ENCODE assay signal across 20 mouse cellular contexts in genomic region chr10:39379721-39380370, GRCm38 (mm10). TPM values are rescaled to one million over a fixed set of nuclear protein-coding genes. Genes with fewer than 3 reads are reported as not detected.
A peak's percentile ranks its signal among the peaks of the same experiment; 100 is the strongest.
DNase-seq lines count a peak whose midpoint lies in the region; ATAC-seq and TF ChIP-seq lines count a peak whose summit lies in the region.
"Had no signal": no experiment of that assay in that cellular context is flagged by ENCODE, and none has a peak within 500 bp of the region (broad histone marks: within the 10 kb centered on the region; RNA-seq: fewer than 3 reads in every experiment).

No protein-coding gene starts in this region.

- H3K27ac ChIP-seq in forebrain, postnatal 0 days (ENCODE audit: low read depth, low read length), result no peak overlapping the region
- no peak overlapping the region for H3K27ac ChIP-seq in forebrain, embryonic 16.5 days (ENCODE audit: low read length)
- H3K27ac ChIP-seq in liver, adult 2 months (replicated peaks; ENCODE audit: insufficient read depth, low read depth, low read length), result no peak overlapping the region
- H3K27ac ChIP-seq in liver, embryonic 12.5 days, result 0 out of 2 replicates have a peak overlapping the region, but pooled peaks have one; percentile 13
- H3K27ac ChIP-seq in midbrain, embryonic 14.5 days (replicated peaks; ENCODE audit: low read depth, low read length), result 0 out of 2 replicates have a peak overlapping the region, but pooled peaks have one; percentile 26
- H3K27ac ChIP-seq: heart, embryonic 13.5 days; macrophage; neural tube, embryonic 13.5 days had no signal

- H3K36me3 ChIP-seq in forebrain, postnatal 0 days (ENCODE audit: insufficient read depth), result no peaks in the 10 kb centered on the region
- H3K36me3 ChIP-seq in forebrain, embryonic 16.5 days (ENCODE audit: control insufficient read depth, insufficient read depth), result no peaks in the 10 kb centered on the region
- no peaks in the 10 kb centered on the region for H3K36me3 ChIP-seq in liver, adult 2 months (ENCODE audit: control insufficient read depth, insufficient read depth, low read length)
- H3K36me3 ChIP-seq in liver, embryonic 12.5 days, result no peaks in the 10 kb centered on the region
- no peaks in the 10 kb centered on the region for H3K36me3 ChIP-seq in midbrain, embryonic 14.5 days (ENCODE audit: control insufficient read depth, insufficient read depth, low read length)
- H3K36me3 ChIP-seq: heart, embryonic 13.5 days; neural tube, embryonic 13.5 days had no signal

- TF ChIP-seq CTCF in forebrain, postnatal 0 days (IDR thresholded peaks at IDR 0.05; ENCODE audit: low read depth), result no peak
- no peak for TF ChIP-seq CTCF in liver, adult 2 months (IDR thresholded peaks at IDR 0.05; ENCODE audit: low read depth, low read length)

- peaks cover 5% of the 10 kb centered on the region; the same call in 1 of the 2 replicates for H3K4me1 ChIP-seq in forebrain, postnatal 0 days (ENCODE audit: insufficient read depth)
- H3K4me1 ChIP-seq in forebrain, embryonic 16.5 days (replicated peaks; ENCODE audit: control insufficient read depth, insufficient read depth, low read length), result peaks cover 46% of the 10 kb centered on the region
- H3K4me1 ChIP-seq in liver, adult 2 months (ENCODE audit: control insufficient read depth, insufficient read depth, low read length), result peaks cover 16% of the 10 kb centered on the region
- peaks cover 76% of the 10 kb centered on the region for H3K4me1 ChIP-seq in liver, embryonic 12.5 days
- H3K4me1 ChIP-seq in midbrain, embryonic 14.5 days (ENCODE audit: control insufficient read depth, insufficient read depth, low read length), result peaks cover 38% of the 10 kb centered on the region; the same call in 1 of the 2 replicates

- H3K79me2 ChIP-seq in liver, adult 2 months (ENCODE audit: control insufficient read depth, insufficient read depth, low read length), result peaks cover 8% of the 10 kb centered on the region; the same call in 1 of the 2 replicates

- H3K9me3 ChIP-seq in forebrain, postnatal 0 days (ENCODE audit: low read length), result no peaks in the 10 kb centered on the region
- no peaks in the 10 kb centered on the region for H3K9me3 ChIP-seq in forebrain, embryonic 16.5 days (ENCODE audit: control insufficient read depth, low read length)
- no peaks in the 10 kb centered on the region for H3K9me3 ChIP-seq in liver, embryonic 12.5 days (replicated peaks)
- H3K9me3 ChIP-seq in midbrain, embryonic 14.5 days (ENCODE audit: control insufficient read depth, low read length), result no peaks in the 10 kb centered on the region
- H3K9me3 ChIP-seq: heart, embryonic 13.5 days; neural tube, embryonic 13.5 days had no signal

- no peaks in the 10 kb centered on the region for H3K27me3 ChIP-seq in forebrain, postnatal 0 days (ENCODE audit: insufficient read depth, low read length)
- H3K27me3 ChIP-seq in forebrain, embryonic 16.5 days (replicated peaks; ENCODE audit: control insufficient read depth, insufficient read depth, low read length), result no peaks in the 10 kb centered on the region
- no peaks in the 10 kb centered on the region for H3K27me3 ChIP-seq in liver, adult 2 months (ENCODE audit: control insufficient read depth, insufficient read depth, low read length)
- no peaks in the 10 kb centered on the region for H3K27me3 ChIP-seq in liver, embryonic 12.5 days (replicated peaks)
- H3K27me3 ChIP-seq in midbrain, embryonic 14.5 days (ENCODE audit: control insufficient read depth, insufficient read depth, low read length), result no peaks in the 10 kb centered on the region
- H3K27me3 ChIP-seq: heart, embryonic 13.5 days; neural tube, embryonic 13.5 days had no signal

- no peak overlapping the region for H3K4me3 ChIP-seq in forebrain, postnatal 0 days (ENCODE audit: low read depth, low read length)
- no peak overlapping the region for H3K4me3 ChIP-seq in forebrain, embryonic 16.5 days (replicated peaks; ENCODE audit: low read length)
- no peak overlapping the region for H3K4me3 ChIP-seq in liver, adult 2 months (ENCODE audit: insufficient read depth, low read depth, low read length)
- H3K4me3 ChIP-seq in liver, embryonic 12.5 days, result no peak overlapping the region
- no peak overlapping the region for H3K4me3 ChIP-seq in midbrain, embryonic 14.5 days (replicated peaks; ENCODE audit: low read depth, low read length)
- H3K4me3 ChIP-seq: heart, embryonic 13.5 days; neural tube, embryonic 13.5 days had no signal

- no peak for DNase-seq in forebrain, postnatal 0 days
- DNase-seq in liver, adult 2 months (ENCODE audit: extremely low read depth, low read depth, low spot score), result peak; percentile 81
- DNase-seq in liver, result no peak
- DNase-seq in midbrain, embryonic 14.5 days, result no peak
- no peak for DNase-seq in kidney, postnatal 25 days
- DNase-seq in gastrocnemius, adult 8-10 months (ENCODE audit: low spot score in 2 of 2), result no peak
- DNase-seq: adrenal gland, postnatal 14 days; cerebellum, postnatal 10 days; gastrocnemius, postnatal 36 days; heart, postnatal 36 days; kidney, adult 9 months; layer of hippocampus, postnatal 36 days; lung, embryonic 14.5 days; thymus, postnatal 36 days had no signal

- H3K9ac ChIP-seq in forebrain, postnatal 0 days, result no peak overlapping the region
- no peak overlapping the region for H3K9ac ChIP-seq in forebrain, embryonic 16.5 days (replicated peaks; ENCODE audit: low read depth, low read length)
- H3K9ac ChIP-seq in liver, adult 2 months (ENCODE audit: low read depth, low read length), result no peak overlapping the region
- no peak overlapping the region for H3K9ac ChIP-seq in liver, embryonic 12.5 days
- no peak overlapping the region for H3K9ac ChIP-seq in midbrain, embryonic 14.5 days (replicated peaks; ENCODE audit: low read length)
- H3K9ac ChIP-seq: heart, embryonic 13.5 days; lung, embryonic 14.5 days; neural tube, embryonic 13.5 days had no signal

- TF ChIP-seq POLR2A in liver, adult 2 months (IDR thresholded peaks at IDR 0.05; ENCODE audit: extremely low read depth, insufficient read depth, low read length), result no peak

- H3K4me2 ChIP-seq in forebrain, postnatal 0 days (ENCODE audit: low read depth), result no peak overlapping the region
- H3K4me2 ChIP-seq in forebrain, embryonic 16.5 days (ENCODE audit: low read length), result no peak overlapping the region
- no peak overlapping the region for H3K4me2 ChIP-seq in liver, embryonic 12.5 days
- H3K4me2 ChIP-seq in midbrain, embryonic 14.5 days (ENCODE audit: low read length), result no peak overlapping the region
- H3K4me2 ChIP-seq: heart, embryonic 13.5 days; lung, embryonic 14.5 days; neural tube, embryonic 13.5 days had no signal

- WGBS in forebrain, postnatal 0 days, result 38% methylated on average over 5 of the region's 5 CpGs
- WGBS in forebrain, embryonic 16.5 days, result 30% methylated on average over 5 of the region's 5 CpGs
- WGBS in liver, adult 2 months, result 37% methylated on average over 5 of the region's 5 CpGs
- WGBS in liver, embryonic 12.5 days (ENCODE audit: insufficient replicate concordance), result 84% methylated on average over 5 of the region's 5 CpGs
- 36% methylated on average over 5 of the region's 5 CpGs for WGBS in midbrain, embryonic 14.5 days

- ATAC-seq in forebrain, postnatal 0 days, result peak; percentile 38; the same call in 1 of the 2 replicates
- no peak for ATAC-seq in forebrain, embryonic 16.5 days
- ATAC-seq in liver, embryonic 12.5 days, result peak; percentile 59
- ATAC-seq in midbrain, embryonic 14.5 days (ENCODE audit: low FRiP score, low TSS enrichment), result no peak
- ATAC-seq: activated CD4-positive, CD25-positive, alpha-beta regulatory T cell, adult 4 months had no signal

RNA-seq across cellular contexts. Expression of gene Fyn, which starts 11.2 kb away (rescaled TPM):
- 147 and 155 TPM in 2 replicates for total RNA-seq in forebrain, postnatal 0 days (2014; rRNA removed)
- polyA plus RNA-seq in forebrain, postnatal 0 days (2015; fragmentation: Nextera tagmentation; extraction: Ambion mirVana), result 75.1 and 85.8 TPM in 2 replicates
- 74.4 and 75.7 TPM in 2 replicates for polyA plus RNA-seq in forebrain, embryonic 16.5 days (2015; fragmentation: Nextera tagmentation; extraction: Ambion mirVana)
- 5.6 and 7.2 TPM in 2 replicates for total RNA-seq in liver, adult 2 months (2014; rRNA removed)
- polyA plus RNA-seq in liver, adult 2 months (2012; rRNA removed), result 2.7 and 4.4 TPM in 2 replicates
- 15.1 and 15.7 TPM in 2 replicates for polyA plus RNA-seq in liver, embryonic 12.5 days (2016; fragmentation: Nextera tagmentation; extraction: Ambion mirVana)
- 87.3 and 90.8 TPM in 2 replicates for polyA plus RNA-seq in midbrain, embryonic 14.5 days (2014; fragmentation: Nextera tagmentation; extraction: Ambion mirVana)
- 1 to 10 TPM; 2.8 to 7.3 (median 5.7) TPM for total RNA-seq in gastrocnemius, adult 8-10 months (2022)

Comparison
In these comparisons a context has a peak if more than half of its experiments do, and no peak if none do; other contexts are left out.
1. ATAC-seq: peak in forebrain, postnatal 0 days (single experiment) and liver, embryonic 12.5 days (single experiment); none in forebrain, embryonic 16.5 days (single experiment) and midbrain, embryonic 14.5 days (single experiment).
2. H3K27ac ChIP-seq: peak in liver, embryonic 12.5 days (single experiment) and midbrain, embryonic 14.5 days (single experiment); none in forebrain, postnatal 0 days (single experiment), forebrain, embryonic 16.5 days (single experiment) and liver, adult 2 months (single experiment).